Mouse (Mus musculus) NIH3T3 (cell line): ENCODE data around the gene Muc4.
A peak's percentile ranks its signal among the peaks of the same experiment; 100 is the strongest.

Experiments used
- DNase-seq: peaks from one replicate; pipeline ENCODE4 v3.0.0-alpha.2; 2012; ENCODE audit warnings: low read depth

The Muc4 gene

DNA sequence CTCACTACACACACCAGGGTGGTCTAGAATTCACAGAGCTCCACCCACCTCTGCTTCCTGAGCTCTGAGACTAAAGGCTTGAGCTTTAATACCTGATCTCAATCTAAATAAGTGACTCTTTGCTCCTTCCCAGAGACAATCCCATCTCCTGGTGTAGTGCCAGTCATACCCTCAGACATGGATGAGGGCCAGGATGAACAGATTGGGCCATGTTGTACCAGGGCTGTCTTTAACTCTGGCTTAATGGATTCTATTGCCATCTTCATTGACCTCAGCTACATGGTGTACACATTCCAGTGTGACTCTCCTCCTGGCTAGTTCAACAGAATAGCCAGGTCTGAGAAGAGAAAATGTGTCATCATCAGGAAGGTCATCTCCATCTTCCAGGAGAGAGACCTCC lies 9.2 kb upstream of the Muc4 start:
- no peak for DNase-seq

- peak; percentile 85 for DNase-seq
Observed at GRCm38 (mm10) chr16:32728240-32728639, 7.4 kb upstream of the Muc4 start.

DNA sequence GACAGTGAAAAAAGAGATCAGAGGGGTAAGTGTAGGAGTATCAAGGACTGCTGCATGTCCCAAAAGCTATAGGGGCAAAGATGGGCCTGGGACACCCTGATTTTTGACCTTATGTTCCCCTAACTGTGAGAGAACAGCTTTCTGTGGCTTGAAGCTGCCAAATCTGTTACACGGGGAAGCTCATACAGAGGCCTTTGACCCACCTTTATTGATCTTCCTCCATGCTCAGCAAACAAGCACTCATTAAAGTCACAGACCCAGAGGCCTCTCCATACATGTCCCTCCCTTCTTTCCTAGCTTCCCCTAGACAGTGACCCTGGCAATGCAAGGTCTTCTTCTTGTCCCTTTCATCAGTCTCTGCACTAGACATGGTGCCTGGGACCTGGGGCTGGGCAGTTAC lies 7.0 kb upstream of the Muc4 start:
- no peak for DNase-seq

DNA sequence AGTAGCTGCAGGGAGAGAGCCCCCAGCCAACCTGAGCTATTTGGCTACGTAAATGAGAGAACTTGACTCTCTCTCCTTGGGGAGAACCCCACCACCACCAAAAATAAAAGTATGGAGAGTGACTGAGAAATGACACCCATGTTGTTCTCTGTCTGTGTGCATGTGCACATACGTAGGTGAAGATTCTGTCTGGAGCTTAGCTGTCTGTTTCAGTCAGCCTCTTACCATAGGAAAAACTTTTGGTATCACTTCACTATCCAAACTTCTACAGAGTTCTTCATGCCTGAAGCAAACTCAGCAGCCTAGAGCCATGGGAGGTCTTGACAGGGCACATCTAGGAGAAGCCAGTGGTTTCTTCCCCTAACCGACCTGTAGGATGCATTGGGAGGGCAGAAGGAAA lies 2.5 kb upstream of the Muc4 start:
- no peak for DNase-seq

DNA sequence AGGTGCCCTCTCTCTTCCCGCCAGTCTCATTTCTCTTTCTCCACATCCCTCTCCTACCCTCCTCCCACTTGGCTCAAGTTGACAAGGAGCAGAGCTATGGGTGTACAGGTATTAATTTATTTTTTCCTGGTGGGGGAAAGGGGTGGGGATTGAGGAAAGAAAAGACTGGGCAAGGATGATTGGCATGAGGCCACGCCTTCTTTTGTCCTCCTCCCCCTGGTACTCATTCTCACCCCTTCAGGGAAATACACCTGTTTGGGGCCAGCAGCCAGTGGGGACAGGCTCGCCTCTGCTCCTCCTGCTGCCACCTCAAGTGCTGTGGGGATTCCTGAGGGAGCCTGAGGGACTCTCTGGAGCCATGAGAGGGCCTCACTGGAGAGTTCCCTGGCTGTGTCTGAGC lies 336 bp downstream of the Muc4 start:
- no peak for DNase-seq

DNA sequence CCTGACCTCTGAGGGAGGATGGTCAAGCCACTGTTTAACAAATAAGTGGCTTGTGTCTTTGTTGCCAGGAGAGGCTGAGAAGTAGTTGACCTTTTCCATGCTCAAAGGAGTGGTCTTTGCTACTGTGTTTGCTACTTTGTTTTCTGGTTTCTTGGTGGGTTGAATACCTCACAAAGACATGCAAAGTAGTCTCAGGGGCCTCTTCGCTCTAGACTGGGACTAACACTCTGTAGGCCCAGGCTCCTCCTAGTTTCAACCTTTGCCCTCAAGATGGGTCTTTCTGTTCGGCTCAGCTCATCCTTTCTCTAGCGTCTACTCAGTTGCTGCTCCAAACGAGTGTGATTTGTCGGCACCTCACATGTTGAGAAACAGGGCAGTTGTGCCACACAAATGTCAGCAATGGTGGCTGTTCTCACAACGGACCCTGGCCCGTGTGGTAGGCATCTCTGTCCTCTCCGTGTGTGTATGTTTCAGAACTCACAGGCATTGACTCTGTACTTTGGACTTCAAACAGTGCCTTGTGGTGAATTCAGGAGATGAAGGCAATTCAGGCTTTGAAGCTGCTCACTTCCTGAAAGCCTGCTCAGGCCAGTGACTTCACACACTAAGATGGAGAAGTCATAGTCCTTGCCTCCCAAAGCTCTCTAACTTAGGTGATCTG lies 4.4 kb downstream of the Muc4 start:
- no peak for DNase-seq

- DNase-seq: no peak
Observed at GRCm38 (mm10) chr16:32741366-32741765, 5.7 kb downstream of the Muc4 start.

GRCm38 (mm10) chr16:32742712-32743111 lies 7.0 kb downstream of the Muc4 start:
- no peak for DNase-seq

- DNase-seq: peak; percentile 44
Observed at GRCm38 (mm10) chr16:32745852-32746251, 10.2 kb downstream of the Muc4 start.

DNA sequence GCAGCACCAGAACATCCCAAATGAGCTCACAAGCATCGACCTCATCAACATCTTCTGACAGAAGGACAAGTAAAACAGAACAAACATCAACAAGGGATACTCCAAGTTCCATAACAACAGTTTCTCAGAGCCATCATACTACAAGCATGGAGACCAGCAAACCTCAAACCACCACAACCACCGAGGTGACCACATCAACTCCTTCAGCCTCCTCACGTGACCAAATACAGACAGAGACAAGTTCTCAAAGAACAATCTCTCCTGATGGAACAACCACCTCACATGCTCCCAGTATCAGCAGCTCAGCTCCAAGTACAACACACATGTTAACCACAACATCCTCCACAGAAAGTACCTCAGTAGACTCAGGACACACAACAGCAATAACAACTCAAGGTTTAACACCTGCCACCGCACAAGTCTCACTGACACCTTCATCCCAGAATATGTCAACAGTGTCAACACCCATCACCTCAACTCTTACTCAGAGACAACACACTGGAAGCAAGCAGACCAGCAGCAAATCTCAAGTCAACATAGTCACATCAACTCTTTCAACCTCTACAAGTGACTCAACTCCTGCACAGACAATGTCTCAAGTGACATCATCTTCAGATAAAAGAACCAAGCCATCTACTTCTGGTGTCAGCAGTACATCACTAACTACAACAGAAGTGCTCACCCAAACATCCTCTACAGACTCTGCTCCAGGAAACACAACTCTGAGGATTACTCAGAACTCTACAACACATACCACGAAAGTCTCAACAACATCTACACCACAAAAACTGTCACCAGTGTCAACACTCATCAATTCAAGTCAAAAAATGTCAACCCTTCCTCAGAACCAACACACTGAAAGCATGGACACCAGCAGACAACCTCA lies 14.8 kb downstream of the Muc4 start:
- no peak for DNase-seq

- no peak for DNase-seq
Observed at GRCm38 (mm10) chr16:32764550-32764949, 28.9 kb downstream of the Muc4 start.

DNA sequence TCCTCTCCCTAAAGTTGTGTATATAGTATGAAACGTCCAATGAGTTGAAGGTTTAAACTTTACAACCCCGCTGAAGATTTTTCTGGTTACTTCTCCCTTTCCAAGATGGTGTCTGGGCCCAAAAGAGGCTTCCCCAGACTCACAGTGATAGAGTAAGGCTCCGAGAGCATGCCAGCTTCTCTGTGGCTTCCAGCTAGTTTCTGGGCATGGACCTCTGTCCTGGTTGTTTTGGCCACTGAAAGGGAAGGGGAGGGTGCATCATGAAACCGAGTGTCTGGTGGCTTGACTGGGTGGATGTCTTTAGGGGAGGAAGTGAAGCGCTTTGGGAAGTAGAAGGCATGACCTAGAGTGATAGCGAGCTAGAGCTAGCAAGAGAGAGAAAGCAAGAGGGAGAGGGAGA lies 29.3 kb downstream of the Muc4 start:
- no peak for DNase-seq

- DNase-seq: no peak
Observed at GRCm38 (mm10) chr16:32766904-32767303, 31.2 kb downstream of the Muc4 start.

DNA sequence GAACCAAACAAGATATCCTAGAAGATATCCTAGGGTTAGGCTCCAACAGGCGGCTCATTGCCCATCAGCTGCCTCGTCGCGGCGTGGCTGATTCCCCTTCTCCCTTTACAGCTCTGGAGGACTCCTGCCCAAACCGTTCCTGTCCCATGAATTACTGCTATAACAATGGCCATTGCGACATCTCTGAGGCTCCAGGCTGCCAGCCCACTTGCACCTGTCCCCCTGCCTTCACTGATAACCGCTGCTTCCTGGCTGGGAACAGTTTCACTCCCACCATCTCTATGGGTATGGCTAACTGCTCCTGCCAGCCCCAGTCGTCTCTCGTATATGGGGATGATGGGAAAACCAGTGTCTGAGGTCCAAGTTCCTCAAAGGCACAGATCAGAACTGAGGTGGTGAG lies 41.0 kb downstream of the Muc4 start:
- DNase-seq: no peak

- no peak for DNase-seq
Observed at GRCm38 (mm10) chr16:32778956-32779355, 43.3 kb downstream of the Muc4 start.

DNA sequence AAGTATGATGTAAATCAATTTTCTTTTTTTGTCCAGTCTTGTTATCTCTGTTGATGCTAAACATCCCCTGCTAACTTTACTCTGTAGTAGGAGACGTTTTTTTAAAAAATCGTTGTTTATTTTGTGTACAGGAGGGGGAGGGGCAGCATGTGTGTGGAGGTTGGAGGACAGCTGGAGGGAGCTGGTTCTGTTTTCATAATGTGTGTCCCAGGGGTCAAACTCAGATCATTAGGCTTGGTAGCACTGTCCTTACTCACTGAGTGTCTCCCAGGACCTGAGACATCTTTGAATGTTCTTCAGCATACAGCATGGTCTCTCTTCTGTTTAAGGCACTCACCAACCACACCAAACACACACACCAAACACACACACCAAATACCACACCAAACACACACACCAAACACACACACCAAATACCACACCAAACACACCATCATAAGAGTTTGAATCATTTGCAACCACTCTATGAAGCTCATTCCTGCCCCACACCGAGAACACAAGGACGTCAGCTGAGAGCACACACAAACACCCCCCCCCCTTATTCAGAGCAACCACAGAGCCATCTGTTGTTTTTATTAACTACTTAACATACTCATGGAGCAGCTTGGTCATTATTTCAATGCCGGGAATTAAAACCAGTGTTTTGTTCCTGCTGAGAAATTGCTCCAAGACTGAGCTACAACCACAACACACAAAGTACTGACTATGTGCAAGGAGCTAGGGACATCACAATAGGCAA lies 47.8 kb downstream of the Muc4 start:
- no peak for DNase-seq

GRCm38 (mm10) chr16:32784840-32785239 lies 49.2 kb downstream of the Muc4 start:
- DNase-seq: no peak

DNA sequence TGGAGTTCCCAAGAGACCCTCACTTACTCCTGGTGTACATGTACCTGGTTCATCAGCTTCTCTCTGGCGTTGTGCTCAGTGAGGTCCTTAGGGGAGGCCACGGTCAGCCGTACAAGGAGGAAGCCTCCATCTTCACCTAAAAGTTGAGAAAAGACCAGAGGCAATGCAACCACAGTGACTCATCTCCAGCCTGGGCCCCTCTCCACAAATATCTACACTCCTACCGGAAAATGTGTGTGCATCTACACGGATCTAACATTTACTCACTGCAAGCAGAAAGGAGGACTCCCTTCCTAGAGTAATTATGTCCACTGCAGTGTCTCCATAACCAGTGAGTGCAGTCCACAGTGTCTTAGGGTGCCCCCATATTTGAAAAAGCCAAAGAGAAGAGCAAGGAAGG lies 54.4 kb downstream of the Muc4 start:
- DNase-seq: no peak

DNA sequence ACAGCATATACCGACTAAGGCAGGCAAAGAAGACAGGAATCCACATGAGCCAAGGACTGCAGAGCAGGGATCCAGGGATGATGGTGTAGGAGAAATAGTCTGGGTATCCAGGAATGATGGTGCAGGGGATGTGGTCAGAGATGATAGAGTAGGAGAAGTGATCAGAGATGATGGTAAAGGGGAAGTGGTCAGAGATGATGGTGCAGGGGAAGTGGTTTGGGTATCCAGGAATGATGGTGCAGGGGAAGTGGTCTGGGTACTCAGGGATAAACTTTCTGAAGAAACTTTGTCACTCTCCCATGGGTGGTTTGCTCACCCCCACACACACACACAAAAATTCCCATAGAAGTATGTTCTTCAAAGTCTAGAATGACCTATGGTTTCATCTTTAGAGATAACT lies 59.5 kb downstream of the Muc4 start:
- DNase-seq: no peak

DNA sequence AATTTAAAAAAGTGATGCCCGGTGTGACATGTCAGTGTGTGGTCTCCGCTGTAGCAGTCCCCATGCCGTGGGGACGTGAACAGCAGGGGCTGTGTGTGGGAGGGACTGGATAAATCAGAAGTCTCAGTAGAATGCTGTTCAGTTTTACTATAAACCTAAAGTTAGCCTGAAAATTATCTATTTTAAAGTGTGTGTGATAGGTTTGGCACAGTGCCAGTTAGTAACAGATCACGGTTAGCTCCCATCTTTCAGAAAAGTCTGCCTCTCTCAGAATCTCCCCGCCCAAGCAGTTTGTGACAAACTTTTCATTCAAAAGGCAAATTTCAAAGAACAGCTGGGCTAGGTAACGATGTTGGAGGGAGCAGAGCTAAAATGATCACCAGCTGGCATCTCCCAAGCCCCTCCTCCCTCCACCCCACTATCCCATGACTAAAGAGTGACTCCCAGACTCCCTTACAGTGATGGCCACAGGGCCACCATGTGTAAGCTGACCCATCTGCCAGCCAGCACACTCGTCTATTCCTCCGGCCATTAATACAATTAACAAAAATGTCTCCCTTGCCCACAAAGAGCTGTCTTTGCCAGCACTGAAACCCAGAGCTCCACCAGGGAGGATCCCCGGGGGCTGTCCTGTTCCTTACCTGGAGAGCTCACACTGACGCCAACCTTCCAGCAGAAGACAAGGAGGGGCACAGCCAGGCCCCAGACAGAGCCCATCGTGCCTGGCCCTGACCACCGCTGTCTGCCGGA lies 61.2 kb downstream of the Muc4 start:
- no peak for DNase-seq

GRCm38 (mm10) chr16:32797426-32797689 lies 61.7 kb downstream of the Muc4 start, which contains the start of gene Muc20:
TSS of gene Muc20 (minus strand) at chr16:32797435.
- no peak for DNase-seq

DNA sequence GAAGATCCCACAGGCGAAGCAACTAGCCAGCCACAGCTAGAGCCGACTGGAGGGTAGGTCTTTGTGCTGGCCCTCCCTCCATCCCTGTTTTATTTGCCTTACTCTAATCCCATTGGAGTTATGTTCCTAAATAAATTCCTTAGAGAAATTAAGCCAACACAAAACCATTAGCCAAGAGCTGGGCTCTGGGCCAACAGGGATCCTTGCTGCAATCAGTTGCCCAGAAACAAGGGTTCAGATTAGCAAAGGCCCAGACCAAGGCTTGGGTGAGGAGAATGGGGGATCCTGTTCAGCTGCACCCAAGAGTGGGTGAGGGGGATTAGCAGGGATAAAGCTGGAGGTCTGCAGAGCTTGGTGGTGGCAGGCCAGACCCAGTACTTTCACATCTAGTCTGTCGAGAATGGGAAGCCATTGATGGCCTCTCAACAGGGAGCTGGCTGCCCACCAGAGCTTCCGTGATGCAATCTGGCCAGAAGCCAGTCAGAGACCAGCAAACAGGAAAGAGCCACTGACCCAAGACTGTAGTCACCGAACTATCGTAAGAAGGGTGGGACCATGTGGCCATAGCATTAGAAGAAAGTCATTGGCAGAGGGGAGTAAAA lies 67.7 kb downstream of the Muc4 start:
- peak; percentile 96 for DNase-seq
